Mouse (Mus musculus) ES-Bruce4 (cell line): ENCODE results near the gene Ak4. TPM values are rescaled to one million over a fixed set of nuclear protein-coding genes. Genes with fewer than 3 reads are reported as not detected.

Experiments used
- H3K27ac ChIP-seq: 2 replicates; pipeline ENCODE4 v1.5.1; 2012; ENCODE audit warnings: low read length, inconsistent platforms; ENCODE audit not compliant: insufficient read depth
- H3K27me3 ChIP-seq: 2 replicates; pipeline ENCODE4 v1.6.1; 2012; ENCODE audit warnings: mild to moderate bottlenecking, low read length, inconsistent platforms; ENCODE audit not compliant: control insufficient read depth, poor library complexity, insufficient read depth, severe bottlenecking
- H3K36me3 ChIP-seq: 2 replicates; pipeline ENCODE4 v1.6.1; 2012; ENCODE audit warnings: inconsistent platforms, mild to moderate bottlenecking, low read length, moderate library complexity; ENCODE audit not compliant: control insufficient read depth, poor library complexity, insufficient read depth, severe bottlenecking
- H3K4me1 ChIP-seq: one replicate; pipeline ENCODE4 v1.8.1; 2011; ENCODE audit warnings: low read length; ENCODE audit not compliant: control insufficient read depth, insufficient read depth
- H3K4me3 ChIP-seq: 2 replicates; pipeline ENCODE4 v1.5.1; 2011; ENCODE audit warnings: low read depth, mild to moderate bottlenecking, low read length
- H3K9ac ChIP-seq: 2 replicates; pipeline ENCODE4 v1.6.1; 2012; ENCODE audit warnings: low read depth, mild to moderate bottlenecking, inconsistent platforms; ENCODE audit not compliant: poor library complexity, severe bottlenecking
- H3K9me3 ChIP-seq: replicated peaks from 2 replicates; pipeline ENCODE4 v1.6.1; 2012; ENCODE audit warnings: mild to moderate bottlenecking, low read length, inconsistent platforms; ENCODE audit not compliant: control insufficient read depth, poor library complexity, insufficient read depth, severe bottlenecking
- CTCF ChIP-seq: IDR thresholded peaks from one replicate; pipeline ENCODE4 v1.8.1; 2011; ENCODE audit warnings: low read depth, low read length
- EP300 ChIP-seq: IDR thresholded peaks from 2 replicates; pipeline ENCODE4 v1.6.1; 2011; ENCODE audit warnings: low read depth, low read length; ENCODE audit not compliant: insufficient read depth
- POLR2A ChIP-seq: IDR thresholded peaks from one replicate; pipeline ENCODE4 v1.8.1; 2011; ENCODE audit warnings: low read length; ENCODE audit not compliant: insufficient read depth
- polyA plus RNA-seq: library from polyadenylated mRNA; stranded (reverse); fragments of >200 nt; gene quantifications from 2 replicates; pipeline ENCODE4 v1.2.4, GENCODE M21; 2011; ENCODE audit warnings: low read depth; ENCODE audit not compliant: missing spikeins, insufficient read depth, insufficient read length

Ak4 gene
- polyA plus RNA-seq, 1 experiment, result 62.7 TPM

GRCm38 (mm10) chr4:101419911-101420880 is 1.1 kb downstream of the Ak4 start:
- Histone ChIP-seq H3K9me3 (no peaks in the 10 kb centered on the region), H3K9ac (peak overlapping the region; percentile 90), H3K4me1 (peaks cover 2% of the 10 kb centered on the region), H3K27me3 (no peaks in the 10 kb centered on the region), H3K4me3 (peak overlapping the region; percentile 81), H3K36me3 (no peaks in the 10 kb centered on the region; the same call in 1 of the 2 replicates), H3K27ac (no peak overlapping the region)
- TF ChIP-seq POLR2A (no peak), CTCF (no peak), EP300 (no peak)

- no peaks in the 10 kb centered on the region; the same call in 1 of the 2 replicates for H3K36me3 ChIP-seq
- no peaks in the 10 kb centered on the region for H3K9me3 ChIP-seq
- no peak overlapping the region for H3K9ac ChIP-seq
- no peak overlapping the region for H3K4me3 ChIP-seq
- no peak for TF ChIP-seq POLR2A
- TF ChIP-seq CTCF, result no peak
- no peak for TF ChIP-seq EP300
- peaks cover 2% of the 10 kb centered on the region for H3K4me1 ChIP-seq
- H3K27ac ChIP-seq, result no peak overlapping the region
- no peaks in the 10 kb centered on the region for H3K27me3 ChIP-seq
Measured at GRCm38 (mm10) chr4:101422996-101423395, 3.9 kb downstream of the Ak4 start.

- Histone ChIP-seq H3K9me3 (no peaks in the 10 kb centered on the region), H3K36me3 (no peaks in the 10 kb centered on the region; the same call in 1 of the 2 replicates), H3K9ac (no peak overlapping the region), H3K27ac (no peak overlapping the region), H3K27me3 (no peaks in the 10 kb centered on the region), H3K4me1 (peaks cover 2% of the 10 kb centered on the region), H3K4me3 (no peak overlapping the region)
- no peak for TF ChIP-seq EP300
- no peak for TF ChIP-seq CTCF
- no peak for TF ChIP-seq POLR2A
Measured at GRCm38 (mm10) chr4:101423571-101423970, 4.5 kb downstream of the Ak4 start.

GRCm38 (mm10) chr4:101424495-101424894 is 5.4 kb downstream of the Ak4 start:
- TF ChIP-seq POLR2A, result no peak
- TF ChIP-seq CTCF, result no peak
- no peak for TF ChIP-seq EP300
- H3K27ac ChIP-seq, result no peak overlapping the region
- no peaks in the 10 kb centered on the region for H3K9me3 ChIP-seq
- H3K9ac ChIP-seq, result no peak overlapping the region
- no peak overlapping the region for H3K4me3 ChIP-seq
- H3K27me3 ChIP-seq, result no peaks in the 10 kb centered on the region
- no peaks in the 10 kb centered on the region; the same call in 1 of the 2 replicates for H3K36me3 ChIP-seq
- peaks cover 2% of the 10 kb centered on the region for H3K4me1 ChIP-seq

- H3K4me1 ChIP-seq, result peaks cover 2% of the 10 kb centered on the region
- H3K27me3 ChIP-seq, result no peaks in the 10 kb centered on the region
- TF ChIP-seq POLR2A, result no peak
- TF ChIP-seq EP300, result no peak
- TF ChIP-seq CTCF, result no peak
- no peaks in the 10 kb centered on the region for H3K9me3 ChIP-seq
- H3K9ac ChIP-seq, result no peak overlapping the region
- H3K27ac ChIP-seq, result no peak overlapping the region
- H3K36me3 ChIP-seq, result no peaks in the 10 kb centered on the region; the same call in 1 of the 2 replicates
- no peak overlapping the region for H3K4me3 ChIP-seq
Measured at GRCm38 (mm10) chr4:101425119-101425518, 6.0 kb downstream of the Ak4 start.

- Histone ChIP-seq H3K36me3 (no peaks in the 10 kb centered on the region; the same call in 1 of the 2 replicates), H3K4me1 (peaks cover 2% of the 10 kb centered on the region), H3K9ac (no peak overlapping the region), H3K27ac (no peak overlapping the region), H3K9me3 (no peaks in the 10 kb centered on the region), H3K27me3 (no peaks in the 10 kb centered on the region), H3K4me3 (no peak overlapping the region)
- TF ChIP-seq CTCF, result no peak
- no peak for TF ChIP-seq EP300
- no peak for TF ChIP-seq POLR2A
Measured at GRCm38 (mm10) chr4:101425666-101426065, 6.6 kb downstream of the Ak4 start.
